Mouse (Mus musculus): ENCODE results near the gene Capzb.

DNA sequence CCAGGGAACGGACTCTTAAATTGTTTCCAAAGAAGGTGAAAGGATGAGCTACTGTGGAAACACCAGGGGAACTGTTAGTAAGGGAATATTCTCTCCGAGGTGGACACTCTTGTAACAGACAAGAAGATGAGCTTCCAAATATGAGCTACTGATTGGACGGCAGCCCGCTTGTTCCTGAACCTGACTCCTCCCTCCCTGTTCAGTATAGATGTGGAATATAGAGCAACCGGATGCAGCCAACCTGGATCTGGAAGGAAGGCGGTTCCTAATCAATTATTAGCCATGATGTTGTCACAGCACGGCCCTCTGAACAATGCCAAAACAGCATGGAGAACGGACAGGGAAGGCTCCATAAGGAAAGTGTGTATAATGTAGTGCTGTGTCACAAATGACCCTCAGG, 27.4 kb upstream of the Capzb start:
- TF ChIP-seq CTCF (IDR thresholded peaks at IDR 0.05; ENCODE audit: extremely low read depth, insufficient read depth, insufficient read length, insufficient replicate concordance) (no peak), POLR2A (IDR thresholded peaks at IDR 0.05; ENCODE audit: low read depth, low read length) (no peak)

Measured in spleen, adult 2 months (tissue).